Mouse (Mus musculus) lung, postnatal 0 days (tissue): ENCODE data around the gene Cd63. TPM values are rescaled to one million over a fixed set of nuclear protein-coding genes. Genes with fewer than 3 reads are reported as not detected.

Experiments
- ATAC-seq: fragments of 200-750 bp; cut with Nextera tagmentation; 2 replicates; pipeline ENCODE4 v1.8.0; 2017; ENCODE audit warnings: moderate library complexity
- DNase-seq: peaks from one replicate; pipeline ENCODE4 v3.0.0-alpha.2; 2016; ENCODE audit warnings: low spot score
- H3K27ac ChIP-seq: fragments of 300-500 bp; sonication (generic); 2 replicates; pipeline ENCODE4 v1.5.1; 2014; ENCODE audit warnings: antibody characterized with exemption, mild to moderate bottlenecking, low read length, mixed read lengths
- H3K27me3 ChIP-seq: fragments of 300-500 bp; sonication (generic); replicated peaks from 2 replicates; pipeline ENCODE4 v1.6.1; 2014; ENCODE audit warnings: low read length, mixed read lengths; ENCODE audit not compliant: insufficient read depth
- H3K36me3 ChIP-seq: fragments of 300-500 bp; sonication (generic); 2 replicates; pipeline ENCODE4 v1.6.1; 2014; ENCODE audit warnings: low read length, mixed read lengths; ENCODE audit not compliant: insufficient read depth
- H3K4me1 ChIP-seq: fragments of 300-500 bp; sonication (generic); 2 replicates; pipeline ENCODE4 v1.6.1; 2014; ENCODE audit warnings: antibody characterized with exemption, low read depth, low read length, mixed read lengths; ENCODE audit not compliant: insufficient read depth
- H3K4me2 ChIP-seq: fragments of 300-500 bp; sonication (generic); replicated peaks from 2 replicates; pipeline ENCODE4 v1.6.1; 2014; ENCODE audit warnings: low read depth, mild to moderate bottlenecking, low read length, moderate library complexity, mixed read lengths
- H3K4me3 ChIP-seq: fragments of 300-500 bp; sonication (generic); 2 replicates; pipeline ENCODE4 v1.5.1; 2014; ENCODE audit warnings: low read depth, low read length
- H3K9ac ChIP-seq: fragments of 300-500 bp; sonication (generic); replicated peaks from 2 replicates; pipeline ENCODE4 v1.6.1; 2014; ENCODE audit warnings: low read depth, mild to moderate bottlenecking
- H3K9me3 ChIP-seq: fragments of 300-500 bp; sonication (generic); 2 replicates; pipeline ENCODE4 v1.6.1; 2016; ENCODE audit warnings: low read length, mixed read lengths
- CTCF ChIP-seq: IDR thresholded peaks from 2 replicates; pipeline ENCODE4 v1.5.1; 2016; ENCODE audit warnings: antibody characterized with exemption, mild to moderate bottlenecking
- EP300 ChIP-seq: IDR thresholded peaks from 2 replicates; pipeline ENCODE4 v1.6.1; 2016; ENCODE audit warnings: antibody characterized with exemption, mild to moderate bottlenecking, control low read depth
- WGBS: fragments of 180-500 bp; shearing (Covaris S2); extraction: QIAGEN DNeasy Blood & Tissue Kit; methylation state at CpG from one replicate; pipeline ENCODE4 v1.1.7; 2014; 5-methylcytosine and 5-hydroxymethylcytosine counted together
- polyA plus RNA-seq: library from polyadenylated mRNA; unstranded; fragments of >200 nt; fragmentation: Nextera tagmentation; extraction: Ambion mirVana; gene quantifications from 2 replicates; pipeline ENCODE4 v1.2.1, GENCODE M21; 2015

The Cd63 gene
- polyA plus RNA-seq, 1 experiment from 2014 or later, result 764 TPM

DNA sequence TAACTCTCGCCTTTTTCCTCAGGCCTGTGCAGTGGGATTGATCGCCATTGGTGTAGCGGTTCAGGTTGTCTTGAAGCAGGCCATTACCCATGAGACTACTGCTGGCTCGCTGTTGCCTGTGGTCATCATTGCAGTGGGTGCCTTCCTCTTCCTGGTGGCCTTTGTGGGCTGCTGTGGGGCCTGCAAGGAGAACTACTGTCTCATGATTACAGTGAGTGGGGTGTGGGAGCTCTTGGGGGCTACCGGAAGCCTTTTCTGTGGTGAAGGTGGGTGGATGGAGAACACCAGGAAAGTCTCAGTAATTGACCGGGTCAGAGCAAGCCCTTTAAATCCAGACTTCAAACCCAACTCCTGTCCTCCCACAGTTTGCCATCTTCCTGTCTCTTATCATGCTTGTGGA is 10.6 kb downstream of the Cd63 start:
- peaks cover 7% of the 10 kb centered on the region; the same call in 1 of the 2 replicates for H3K36me3 ChIP-seq
- no peak overlapping the region for H3K27ac ChIP-seq
- no peak overlapping the region for H3K4me3 ChIP-seq
- 83% methylated on average over 6 of the region's 6 CpGs for WGBS
- no peak overlapping the region for H3K9ac ChIP-seq
- no peak for ATAC-seq
- H3K4me1 ChIP-seq, result peaks cover 6% of the 10 kb centered on the region; the same call in 1 of the 2 replicates
- H3K9me3 ChIP-seq, result no peaks in the 10 kb centered on the region
- H3K27me3 ChIP-seq, result no peaks in the 10 kb centered on the region
- no peak for DNase-seq
- no peak for TF ChIP-seq EP300
- TF ChIP-seq CTCF, result no peak
- H3K4me2 ChIP-seq, result peak overlapping the region; percentile 76; the same call in 1 of the 2 replicates

DNA sequence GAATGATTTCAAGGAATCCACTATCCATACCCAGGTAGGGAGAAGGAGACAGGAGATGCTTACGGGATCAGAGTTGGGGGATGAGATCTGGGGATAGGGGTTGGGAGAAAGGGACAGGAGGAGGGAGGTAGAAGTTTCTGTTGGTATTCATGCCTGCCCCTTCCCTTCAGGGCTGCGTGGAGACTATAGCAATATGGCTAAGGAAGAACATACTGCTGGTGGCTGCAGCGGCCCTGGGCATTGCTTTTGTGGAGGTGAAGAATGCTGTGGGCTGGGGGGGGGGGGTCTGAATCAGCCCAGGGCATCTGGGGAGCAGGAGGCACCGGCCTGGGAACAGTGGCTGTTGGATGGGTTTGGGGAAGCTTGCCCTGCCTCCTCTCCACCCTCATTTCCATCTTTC is 11.5 kb downstream of the Cd63 start:
- Histone ChIP-seq H3K27ac (no peak overlapping the region), H3K27me3 (no peaks in the 10 kb centered on the region), H3K4me2 (no peak overlapping the region), H3K36me3 (peaks cover 9% of the 10 kb centered on the region), H3K4me3 (no peak overlapping the region), H3K9me3 (no peaks in the 10 kb centered on the region), H3K4me1 (peaks cover 6% of the 10 kb centered on the region; the same call in 1 of the 2 replicates), H3K9ac (no peak overlapping the region)
- DNase-seq (no peak), ATAC-seq (no peak)
- 81% methylated on average over 4 of the region's 4 CpGs for WGBS
- TF ChIP-seq CTCF (no peak), EP300 (no peak)

DNA sequence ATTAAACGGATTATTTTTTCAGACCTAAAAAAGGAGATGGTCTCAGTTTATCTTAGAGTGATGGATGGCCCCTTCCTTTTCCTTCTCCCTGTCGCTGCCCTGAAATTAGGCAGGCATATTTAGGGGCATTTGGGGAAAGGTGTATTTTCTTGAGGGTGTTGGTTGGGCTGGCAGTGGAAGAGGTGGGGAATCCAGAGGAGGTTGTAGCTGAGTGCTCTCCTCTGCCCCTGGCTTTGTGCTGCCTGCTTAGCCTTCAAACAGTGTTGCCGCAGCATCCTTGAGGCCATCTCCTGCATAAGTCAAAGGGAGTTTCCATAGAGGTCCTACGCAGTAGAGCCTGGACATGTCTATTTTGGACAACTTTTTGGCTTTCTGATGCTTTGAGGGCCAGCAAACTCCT is 12.0 kb downstream of the Cd63 start:
- H3K4me1 ChIP-seq, result peaks cover 6% of the 10 kb centered on the region; the same call in 1 of the 2 replicates
- no peaks in the 10 kb centered on the region for H3K9me3 ChIP-seq
- TF ChIP-seq EP300, result no peak
- TF ChIP-seq CTCF, result no peak
- ATAC-seq (no peak), DNase-seq (no peak)
- H3K9ac ChIP-seq, result no peak overlapping the region
- 68% methylated on average over 4 of the region's 4 CpGs for WGBS
- no peak overlapping the region for H3K27ac ChIP-seq
- no peaks in the 10 kb centered on the region for H3K27me3 ChIP-seq
- H3K4me3 ChIP-seq, result no peak overlapping the region
- H3K36me3 ChIP-seq, result peaks cover 13% of the 10 kb centered on the region
- no peak overlapping the region for H3K4me2 ChIP-seq

DNA sequence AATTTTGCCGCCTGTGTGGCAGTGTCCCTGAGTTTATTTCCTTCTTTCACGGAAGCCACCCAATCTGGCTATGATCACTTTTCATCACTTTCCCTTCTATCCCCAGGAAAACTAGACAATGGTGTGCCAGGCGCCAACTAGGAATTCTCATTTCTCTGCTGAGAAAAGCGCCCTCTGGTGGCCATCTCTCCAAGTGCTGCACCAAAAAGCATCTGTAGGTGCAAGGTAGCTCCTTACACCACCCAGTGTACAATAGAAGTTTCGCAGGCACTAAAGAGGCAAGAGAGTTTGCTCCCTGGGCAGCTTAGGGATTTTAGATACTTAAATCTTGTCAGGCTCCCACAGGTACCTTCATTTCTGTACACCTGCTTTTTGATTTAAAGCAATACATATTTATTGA is 12.4 kb downstream of the Cd63 start:
- Histone ChIP-seq H3K36me3 (peaks cover 16% of the 10 kb centered on the region), H3K4me3 (no peak overlapping the region), H3K9me3 (no peaks in the 10 kb centered on the region), H3K4me2 (no peak overlapping the region), H3K4me1 (peaks cover 6% of the 10 kb centered on the region; the same call in 1 of the 2 replicates), H3K27me3 (no peaks in the 10 kb centered on the region), H3K27ac (no peak overlapping the region), H3K9ac (no peak overlapping the region)
- DNase-seq (peak; percentile 91), ATAC-seq (peak; percentile 10; the same call in 1 of the 2 replicates)
- peak; percentile 98 for TF ChIP-seq CTCF
- TF ChIP-seq EP300, result no peak; the same call in 1 of the 2 replicates
- 7% methylated on average over 5 of the region's 5 CpGs for WGBS

DNA sequence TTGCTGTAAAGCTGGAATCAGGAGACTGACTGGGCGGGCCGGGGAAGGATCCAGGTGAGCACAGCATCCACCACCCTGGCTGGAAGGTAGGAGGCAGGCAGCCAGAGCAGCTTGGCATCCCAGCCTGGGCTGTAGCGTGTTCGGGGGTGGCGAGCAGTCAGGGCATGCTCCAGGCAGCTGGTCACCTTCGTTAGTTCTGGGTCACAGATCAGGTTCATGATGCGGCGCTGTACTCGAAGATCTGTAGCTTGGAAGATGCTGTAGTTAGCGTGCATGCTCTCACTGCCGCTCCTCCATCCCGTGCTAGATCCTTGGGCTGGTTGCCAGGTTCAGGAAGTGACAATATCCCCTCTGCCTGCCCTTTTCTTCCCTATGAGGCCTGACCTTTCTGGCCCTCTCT is 12.9 kb downstream of the Cd63 start:
- Histone ChIP-seq H3K9me3 (no peaks in the 10 kb centered on the region), H3K27ac (no peak overlapping the region), H3K36me3 (peaks cover 16% of the 10 kb centered on the region), H3K4me1 (peaks cover 6% of the 10 kb centered on the region; the same call in 1 of the 2 replicates), H3K27me3 (no peaks in the 10 kb centered on the region), H3K4me2 (no peak overlapping the region), H3K9ac (no peak overlapping the region), H3K4me3 (no peak overlapping the region)
- no peak for TF ChIP-seq EP300
- ATAC-seq (no peak), DNase-seq (no peak)
- WGBS, result 84% methylated on average over 12 of the region's 12 CpGs

DNA sequence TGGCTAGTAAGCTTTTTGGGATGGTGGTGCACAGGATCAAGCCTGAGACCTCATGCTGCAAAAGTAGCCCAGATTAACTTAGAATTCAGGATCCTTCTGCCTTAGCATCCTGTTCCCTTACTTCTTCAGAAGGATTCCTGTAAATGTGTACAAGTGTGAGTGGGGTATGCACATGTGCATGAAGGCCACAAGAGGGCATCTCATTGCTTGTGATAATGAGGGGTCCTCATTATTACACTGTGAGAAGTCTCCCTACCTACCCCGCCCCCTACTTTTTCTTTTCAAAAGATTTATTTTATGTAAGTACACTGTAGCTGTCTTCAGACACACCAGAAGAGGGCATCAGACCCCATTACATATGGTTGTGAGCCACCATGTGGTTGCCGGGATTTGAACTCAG is 14.8 kb downstream of the Cd63 start:
- H3K9me3 ChIP-seq, result no peaks in the 10 kb centered on the region
- no peak overlapping the region for H3K4me3 ChIP-seq
- no peak overlapping the region for H3K9ac ChIP-seq
- TF ChIP-seq CTCF, result peak; percentile 50
- TF ChIP-seq EP300, result no peak
- ATAC-seq (no peak), DNase-seq (no peak)
- no peak overlapping the region for H3K27ac ChIP-seq
- 86% methylated on average over 2 of the region's 2 CpGs for WGBS
- H3K4me2 ChIP-seq, result no peak overlapping the region
- peaks cover 19% of the 10 kb centered on the region for H3K36me3 ChIP-seq
- no peaks in the 10 kb centered on the region for H3K4me1 ChIP-seq
- no peaks in the 10 kb centered on the region for H3K27me3 ChIP-seq

DNA sequence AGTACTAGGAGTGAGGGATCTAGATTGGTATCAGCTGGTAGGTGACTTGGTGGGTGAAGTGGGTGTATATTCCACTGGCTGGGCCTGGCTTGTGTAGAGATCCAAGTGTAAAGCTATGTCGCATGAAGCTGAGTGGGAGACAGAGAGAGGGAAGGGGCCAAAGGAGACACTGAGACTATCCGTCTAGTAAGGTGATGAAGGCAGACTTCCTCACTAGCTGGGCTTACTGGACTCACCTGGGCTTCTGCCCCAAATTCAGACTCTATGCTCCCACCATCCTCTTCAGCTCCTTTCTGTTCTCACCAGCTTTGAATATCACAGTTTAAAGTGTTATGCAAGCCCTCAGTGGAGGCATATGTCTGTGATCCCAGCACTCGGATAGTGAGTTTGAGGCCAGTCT is 15.9 kb downstream of the Cd63 start:
- Histone ChIP-seq H3K4me1 (no peaks in the 10 kb centered on the region), H3K27me3 (no peaks in the 10 kb centered on the region), H3K9me3 (no peaks in the 10 kb centered on the region), H3K4me3 (no peak overlapping the region), H3K27ac (no peak overlapping the region), H3K9ac (no peak overlapping the region), H3K36me3 (peaks cover 19% of the 10 kb centered on the region), H3K4me2 (no peak overlapping the region)
- DNase-seq (no peak), ATAC-seq (no peak)
- TF ChIP-seq CTCF, result no peak
- no peak for TF ChIP-seq EP300
- WGBS, result 92% methylated on average over 3 of the region's 3 CpGs
